Mouse (Mus musculus): Measurements from ENCODE around the gene Hyal3. TPM values are rescaled to one million over a fixed set of nuclear protein-coding genes. Genes with fewer than 3 reads are reported as not detected.
A peak's percentile ranks its signal among the peaks of the same experiment; 100 is the strongest.

Gene Hyal3
- total RNA-seq, 2 experiments from 2014 or later = 1.6 TPM

DNA sequence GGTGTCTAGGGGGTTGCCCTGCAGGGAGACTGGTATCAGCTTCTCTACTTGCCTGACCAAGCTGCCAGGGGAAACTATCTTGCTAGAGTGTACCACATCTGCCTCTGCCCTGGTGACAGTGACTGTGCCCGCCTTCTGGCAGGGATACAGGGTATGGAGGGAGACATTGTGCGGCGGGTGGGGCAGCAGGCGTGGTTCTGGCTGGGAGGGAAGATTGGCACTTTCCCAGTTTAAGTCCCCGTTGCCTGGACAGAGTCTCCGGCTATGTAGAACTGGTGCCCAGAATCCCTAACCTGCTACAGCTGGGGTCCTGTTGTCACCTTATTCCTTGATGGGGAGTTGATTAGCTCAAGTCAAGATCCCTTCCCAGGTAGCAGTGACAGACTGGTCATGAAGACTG, 51.9 kb downstream of the Hyal3 start:
- DNase-seq (ENCODE audit: low spot score in 2 of 2) = peak; percentile 40 to 45

DNA sequence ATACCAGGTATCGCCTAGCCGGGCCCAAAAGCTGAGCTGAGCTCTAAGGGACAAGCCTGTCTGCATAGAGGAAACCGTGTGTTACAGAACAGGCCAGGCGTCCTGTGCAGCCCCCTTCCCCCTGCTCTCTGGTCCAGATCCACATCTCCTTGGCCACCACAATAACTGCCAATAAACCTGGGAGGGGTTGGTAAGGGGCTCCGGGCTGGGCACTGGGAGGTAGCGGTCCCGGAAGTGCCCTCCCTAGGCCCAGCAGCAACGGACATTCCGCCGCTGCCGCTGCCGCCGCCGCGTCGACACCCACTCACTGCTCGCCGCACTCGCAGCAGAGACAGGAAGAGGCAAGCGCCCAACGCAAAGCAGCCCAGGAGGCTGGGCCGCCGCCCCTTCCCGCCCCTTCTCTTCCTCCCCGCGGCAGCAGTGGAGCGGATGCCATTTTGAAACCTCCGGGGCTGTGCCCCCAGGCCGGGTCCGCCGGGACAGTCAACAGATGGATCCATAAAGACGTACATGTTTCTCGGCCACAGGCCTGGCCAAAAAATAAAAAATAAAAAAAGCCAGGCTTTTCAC, 52.6 kb downstream of the Hyal3 start:
- peak; percentile 69 to 81 for DNase-seq (ENCODE audit: low spot score in 2 of 2)

- peak in 1 of 2 experiments; percentile 33 for DNase-seq (ENCODE audit: low spot score in 2 of 2)
Observed at GRCm38 (mm10) chr9:107633661-107634405, 53.2 kb downstream of the Hyal3 start.

GRCm38 (mm10) chr9:107634406-107635278, 54.0 kb downstream of the Hyal3 start:
- no peak for DNase-seq (ENCODE audit: low spot score in 2 of 2)

DNA sequence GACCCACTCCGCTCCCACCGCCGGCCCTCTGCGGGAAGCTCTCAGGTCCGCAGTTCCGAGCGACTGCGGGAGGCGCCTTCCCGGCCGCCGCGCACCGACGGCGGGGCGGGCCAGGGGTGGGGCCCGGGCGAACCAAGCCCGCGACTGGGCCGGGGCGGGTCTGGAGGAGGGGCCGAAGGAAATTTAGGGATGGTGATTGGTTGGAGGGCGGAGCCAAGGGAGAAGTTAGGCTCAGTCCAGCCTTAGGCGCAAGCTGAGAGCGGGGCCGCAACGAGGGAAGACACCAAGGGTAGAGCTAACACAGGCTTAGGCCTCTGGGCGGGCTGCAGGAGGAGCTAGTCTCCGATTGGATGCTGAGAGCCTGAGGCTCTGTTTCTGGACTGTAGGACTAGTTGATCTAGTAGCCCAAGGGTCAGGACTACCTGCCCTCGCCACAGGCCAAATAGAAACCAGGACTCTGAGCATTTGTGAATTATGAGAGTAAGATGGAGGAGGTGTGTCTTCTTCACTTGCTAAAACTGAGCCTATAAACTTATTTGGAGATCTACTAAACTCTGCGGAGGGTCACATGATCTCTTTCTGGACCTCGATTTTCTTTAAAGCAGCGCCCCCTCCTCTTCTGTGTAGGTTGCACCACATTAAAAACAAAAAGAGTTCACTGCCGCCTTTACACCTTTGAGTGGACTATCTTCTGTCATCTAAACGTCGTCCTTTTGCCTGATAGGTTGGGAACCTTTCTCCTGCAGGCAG, 54.8 kb downstream of the Hyal3 start, which contains the start of gene Gnai2:
TSS of gene Gnai2 (minus strand) at position 89 of the 750 bp plus-strand sequence.
- peak; percentile 93 for DNase-seq (ENCODE audit: low spot score in 2 of 2)

Other genes with a start within 250 kb of the Hyal3 start
- gene Hemk1, start 242.5 kb upstream of the Hyal3 start, total RNA-seq (2021) = 10 to 100 TPM; 14.7 to 16.8 TPM
- gene 6430571L13Rik, start 240.2 kb upstream of the Hyal3 start, total RNA-seq (2021) = 1 to 10 TPM; 4.1 to 4.2 TPM
- gene Cacna2d2, start 181.2 kb upstream of the Hyal3 start, total RNA-seq (2021) = 10 to 100 TPM; 24.3 to 29.7 TPM
- gene Tmem115, start 46.9 kb upstream of the Hyal3 start, total RNA-seq (2021) = 10 to 100 TPM; 36.0 to 38.5 TPM
- gene Cyb561d2, start 38.6 kb upstream of the Hyal3 start, total RNA-seq (2021) = 10 to 100 TPM; 14.3 to 16.2 TPM
- gene Nprl2, start 38.6 kb upstream of the Hyal3 start, total RNA-seq (2021) = 10 to 100 TPM; 42.2 to 43.6 TPM
- gene Zmynd10, start 33.5 kb upstream of the Hyal3 start, total RNA-seq (2021) = 1 to 10 TPM; 6.1 to 7.2 TPM
- gene Rassf1, start 29.3 kb upstream of the Hyal3 start, total RNA-seq (2021) = 10 to 100 TPM; 19.5 to 20.3 TPM
- gene Tusc2, start 17.6 kb upstream of the Hyal3 start, total RNA-seq (2021) = 100 to 1,000 TPM; 104 to 108 TPM
- 10 to 100 TPM; 13.0 to 15.5 TPM for gene Hyal2, start 12.9 kb upstream of the Hyal3 start, total RNA-seq (2021)
- 1 to 10 TPM; 6.3 to 7.2 TPM for gene Hyal1, start 3.9 kb upstream of the Hyal3 start, total RNA-seq (2021)
- 10 to 100 TPM; 10.1 to 13.4 TPM for gene Naa80, start 1.9 kb upstream of the Hyal3 start, total RNA-seq (2021)
- 10 to 100 TPM; 11.3 to 11.9 TPM for gene Ifrd2, start 6.8 kb downstream of the Hyal3 start, total RNA-seq (2021)
- gene Sema3b, start 28.4 kb downstream of the Hyal3 start, total RNA-seq (2021) = 1 to 10 TPM; 3.5 to 4.5 TPM
- 100 to 1,000 TPM; 222 to 239 TPM for gene Gnai2, start 54.5 kb downstream of the Hyal3 start, total RNA-seq (2021)
- gene Slc38a3, start 88.7 kb downstream of the Hyal3 start, total RNA-seq (2021) = 10 to 100 TPM; 66.6 to 84.4 TPM
- under 1 TPM; 0.35 to 0.73 TPM for gene Gnat1, start 98.9 kb downstream of the Hyal3 start, total RNA-seq (2021)
- 10 to 100 TPM; 13.1 to 13.9 TPM for gene Sema3f, start 129.7 kb downstream of the Hyal3 start, total RNA-seq (2021)
- 100 to 1,000 TPM; 120 to 133 TPM for gene Rbm5, start 190.2 kb downstream of the Hyal3 start, total RNA-seq (2021)